Mouse (Mus musculus): ENCODE measurements around the gene Setd7. TPM values are rescaled to one million over a fixed set of nuclear protein-coding genes. Genes with fewer than 3 reads are reported as not detected.

Gene Setd7
- total and polyA plus RNA-seq, 3 experiments, result 16.6 to 34.3 (median 23.6) TPM

- no peak for DNase-seq (ENCODE audit: extremely low read depth)
- Histone ChIP-seq H3K27ac (ENCODE audit: insufficient read depth, low read depth) (no peak overlapping the region), H3K4me3 (replicated peaks in 1 of 3; ENCODE audit: low read depth in 2 of 3, low read length in 2 of 3, poor library complexity in 1 of 3) (no peak overlapping the region), H3K36me3 (replicated peaks in 1 of 2; ENCODE audit: control insufficient read depth in 1 of 2, insufficient read depth in 1 of 2, low read length in 1 of 2) (peaks cover 84 to 95% of the 10 kb centered on the region in 2 experiments), H3K27me3 (replicated peaks) (no peaks in the 10 kb centered on the region), H3K4me2 (ENCODE audit: insufficient read depth, low read depth, poor library complexity, severe bottlenecking) (no peak overlapping the region), H3K9me3 (replicated peaks; ENCODE audit: low read length) (peaks cover 2% of the 10 kb centered on the region), H3K4me1 (ENCODE audit: control insufficient read depth in 1 of 2, insufficient read depth in 2 of 2) (peaks cover 0 to 15% of the 10 kb centered on the region in 2 experiments; a peak in 2 of 4 replicates), H3K9ac (ENCODE audit: insufficient read depth, low read depth) (no peak overlapping the region), H3K79me2 (replicated peaks; ENCODE audit: control insufficient read depth, extremely low read depth, insufficient read depth, poor library complexity, severe bottlenecking) (no peaks in the 10 kb centered on the region)
- dilution Hi-C loops (cut with MboI; ENCODE audit: extremely low pct_ligation_motif_present, extremely low pct_unique_long_range_greater_than_20kb, low sequenced_read_pairs) (no loop called here), in situ Hi-C loops (cut with MboI; ENCODE audit: low pct_ligation_motif_present, low pct_unique_long_range_greater_than_20kb, low sequenced_read_pairs) (no loop called here)
- TF ChIP-seq EP300 (IDR thresholded peaks at IDR 0.05; ENCODE audit: low read length) (no peak), IRF4 (IDR thresholded peaks at IDR 0.05; ENCODE audit: low read depth, low read length) (no peak), MAZ (IDR thresholded peaks at IDR 0.05; ENCODE audit: low read depth, low read length) (no peak), USF2 (conservative IDR thresholded peaks at IDR 0.05; ENCODE audit: low read depth, low read length) (no peak), TBP (conservative IDR thresholded peaks at IDR 0.05; ENCODE audit: low read depth, low read length) (no peak), ETS1 (conservative IDR thresholded peaks at IDR 0.05; ENCODE audit: low read depth, low read length) (no peak), MYC (IDR thresholded peaks at IDR 0.05; ENCODE audit: low read depth, low read length) (no peak), MAX (IDR thresholded peaks at IDR 0.05; ENCODE audit: low read length) (no peak), BHLHE40 (IDR thresholded peaks at IDR 0.05; ENCODE audit: low read depth, low read length) (no peak), POLR2AphosphoS2 (IDR thresholded peaks at IDR 0.05; ENCODE audit: low read depth, low read length) (no peak), CHD2 (IDR thresholded peaks at IDR 0.05; ENCODE audit: low read length) (no peak), JUND (conservative IDR thresholded peaks at IDR 0.05; ENCODE audit: low read depth, low read length) (no peak), KAT2A (IDR thresholded peaks at IDR 0.05; ENCODE audit: insufficient replicate concordance, low read length) (no peak), ZKSCAN1 (IDR thresholded peaks at IDR 0.05; ENCODE audit: borderline replicate concordance, low read depth, low read length) (no peak), MAFK (IDR thresholded peaks at IDR 0.05; ENCODE audit: insufficient replicate concordance, low read length) (no peak), ZC3H11A (IDR thresholded peaks at IDR 0.05; ENCODE audit: low read depth, low read length) (no peak), USF1 (IDR thresholded peaks at IDR 0.05; ENCODE audit: low read depth, low read length) (no peak), HCFC1 (IDR thresholded peaks at IDR 0.05; ENCODE audit: low read depth, low read length) (no peak)
These were observed 35.4 kb downstream of the Setd7 start for GRCm38 (mm10) chr3:51525186-51525785.

DNA sequence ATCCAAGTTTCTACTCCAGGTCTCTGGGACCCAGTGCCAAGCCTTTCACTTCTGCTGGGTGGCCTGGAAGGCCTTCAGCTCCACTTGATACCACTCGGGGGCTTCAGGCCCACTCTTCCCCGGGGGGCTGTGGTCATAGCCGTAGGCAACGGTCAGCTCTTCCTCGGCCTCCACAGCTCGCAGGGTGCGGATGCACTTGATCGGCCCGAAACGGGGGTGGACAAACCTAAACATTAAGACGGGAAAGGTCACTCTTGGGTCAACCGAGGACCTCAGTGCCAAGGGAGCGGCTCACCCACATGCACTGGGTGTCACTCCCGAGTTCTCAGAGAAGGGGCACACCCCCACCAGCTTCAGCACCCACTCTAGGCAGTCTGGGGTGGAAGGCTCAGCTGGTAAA lies 39.4 kb downstream of the Setd7 start:
- no peak for DNase-seq (ENCODE audit: extremely low read depth)
- Histone ChIP-seq H3K9me3 (replicated peaks; ENCODE audit: low read length) (peaks cover 2% of the 10 kb centered on the region), H3K79me2 (replicated peaks; ENCODE audit: control insufficient read depth, extremely low read depth, insufficient read depth, poor library complexity, severe bottlenecking) (no peaks in the 10 kb centered on the region), H3K9ac (ENCODE audit: insufficient read depth, low read depth) (no peak overlapping the region), H3K4me3 (replicated peaks in 1 of 3; ENCODE audit: low read depth in 2 of 3, low read length in 2 of 3, poor library complexity in 1 of 3) (no peak overlapping the region), H3K27me3 (replicated peaks) (no peaks in the 10 kb centered on the region), H3K36me3 (replicated peaks in 1 of 2; ENCODE audit: control insufficient read depth in 1 of 2, insufficient read depth in 1 of 2, low read length in 1 of 2) (peaks cover 70 to 85% of the 10 kb centered on the region in 2 experiments), H3K4me1 (ENCODE audit: control insufficient read depth in 1 of 2, insufficient read depth in 2 of 2) (peaks cover 7 to 49% of the 10 kb centered on the region in 2 experiments), H3K4me2 (ENCODE audit: insufficient read depth, low read depth, poor library complexity, severe bottlenecking) (no peak overlapping the region), H3K27ac (ENCODE audit: insufficient read depth, low read depth) (no peak overlapping the region)
- in situ Hi-C loops (cut with MboI; ENCODE audit: low pct_ligation_motif_present, low pct_unique_long_range_greater_than_20kb, low sequenced_read_pairs) (no loop called here), dilution Hi-C loops (cut with MboI; ENCODE audit: extremely low pct_ligation_motif_present, extremely low pct_unique_long_range_greater_than_20kb, low sequenced_read_pairs) (no loop called here)
- TF ChIP-seq IRF4 (IDR thresholded peaks at IDR 0.05; ENCODE audit: low read depth, low read length), result no peak
- TF ChIP-seq ZC3H11A (IDR thresholded peaks at IDR 0.05; ENCODE audit: low read depth, low read length), result no peak

All from CH12.LX (cell line).